Mouse (Mus musculus) C2C12 (cell line): Measurements from ENCODE around the gene Gucy2d. TPM values are rescaled to one million over a fixed set of nuclear protein-coding genes. Genes with fewer than 3 reads are reported as not detected.
A peak's percentile ranks its signal among the peaks of the same experiment; 100 is the strongest.

Experiments used
- H3K27me3 ChIP-seq: one replicate; pipeline ENCODE4 v1.6.1; 2011; ENCODE audit not compliant: control insufficient read depth, insufficient read depth, insufficient read length
- H3K36me3 ChIP-seq: one replicate; pipeline ENCODE4 v1.6.1; 2011; ENCODE audit not compliant: control insufficient read depth, insufficient read depth
- H3K4me3 ChIP-seq: one replicate; pipeline ENCODE4 v1.5.1; 2011; ENCODE audit warnings: mild to moderate bottlenecking, control low read depth; ENCODE audit not compliant: poor library complexity, insufficient read depth, severe bottlenecking
- H3K79me2 ChIP-seq: one replicate; pipeline ENCODE4 v1.6.1; 2011; ENCODE audit not compliant: control insufficient read depth, insufficient read depth
- H3K79me3 ChIP-seq: one replicate; pipeline ENCODE4 v1.6.1; 2011; ENCODE audit warnings: low read depth, control low read depth
- H3ac ChIP-seq: one replicate; pipeline ENCODE3; 2011; ENCODE audit warnings: low read depth; ENCODE audit not compliant: control insufficient read depth, insufficient read length
- CEBPB ChIP-seq: IDR thresholded peaks from one replicate; pipeline ENCODE4 v1.6.1; 2011; ENCODE audit warnings: low read depth, mild to moderate bottlenecking, control low read depth, moderate library complexity
- CTCF ChIP-seq: IDR thresholded peaks from one replicate; pipeline ENCODE4 v1.5.1; 2011; ENCODE audit not compliant: control insufficient read depth, insufficient read depth, insufficient read length
- FOSL1 ChIP-seq: IDR thresholded peaks from one replicate; pipeline ENCODE4 v1.8.0; 2011; ENCODE audit warnings: mild to moderate bottlenecking, low read length; ENCODE audit not compliant: poor library complexity, insufficient read depth, severe bottlenecking
- MAX ChIP-seq: IDR thresholded peaks from one replicate; pipeline ENCODE4 v1.6.1; 2011; ENCODE audit warnings: mild to moderate bottlenecking, control low read depth
- MYOD1 ChIP-seq: IDR thresholded peaks from one replicate; pipeline ENCODE4 v1.6.1; 2011; ENCODE audit warnings: low read depth; ENCODE audit not compliant: control insufficient read depth, insufficient read length
- MYOG ChIP-seq: IDR thresholded peaks from one replicate; pipeline ENCODE4 v1.6.1; 2011; ENCODE audit not compliant: control insufficient read depth, insufficient read length; ENCODE audit errors: extremely low read depth
- USF1 ChIP-seq: IDR thresholded peaks from one replicate; pipeline ENCODE4 v1.6.1; 2011; ENCODE audit warnings: low read depth, mild to moderate bottlenecking, control low read depth, moderate library complexity
- polyA plus RNA-seq: library from polyadenylated mRNA; unstranded; fragments of >200 nt; fragmentation: generic; extraction: Trizol; gene quantifications from one replicate; pipeline ENCODE4 v1.2.1, GENCODE M21; 2012; ENCODE audit warnings: missing spikeins

Gene Gucy2d
- polyA plus RNA-seq, 1 experiment = not detected

- TF ChIP-seq CEBPB = no peak
- TF ChIP-seq MYOG = no peak
- TF ChIP-seq FOSL1 = no peak
- TF ChIP-seq CTCF = no peak
- Histone ChIP-seq H3ac (no peak overlapping the region), H3K27me3 (peaks cover 6% of the 10 kb centered on the region), H3K36me3 (no peaks in the 10 kb centered on the region), H3K79me3 (no peaks in the 10 kb centered on the region), H3K79me2 (no peaks in the 10 kb centered on the region), H3K4me3 (no peak overlapping the region)
These were observed 10.6 kb upstream of the Gucy2d start for GRCm38 (mm10) chr7:98429579-98429978.

- TF ChIP-seq CEBPB = no peak
- TF ChIP-seq MYOD1 = no peak
- peak; percentile 72 for TF ChIP-seq CTCF
- no peak for TF ChIP-seq USF1
- Histone ChIP-seq H3K79me3 (no peaks in the 10 kb centered on the region), H3K79me2 (no peaks in the 10 kb centered on the region), H3K27me3 (peaks cover 9% of the 10 kb centered on the region), H3ac (no peak overlapping the region), H3K36me3 (no peaks in the 10 kb centered on the region), H3K4me3 (no peak overlapping the region)
These were observed 9.4 kb upstream of the Gucy2d start for GRCm38 (mm10) chr7:98430785-98431184.

GRCm38 (mm10) chr7:98437629-98438028 lies 2.6 kb upstream of the Gucy2d start:
- TF ChIP-seq USF1 = no peak
- no peak for TF ChIP-seq MYOD1
- no peak for TF ChIP-seq FOSL1
- TF ChIP-seq MYOG = no peak
- peak; percentile 15 for TF ChIP-seq CTCF
- TF ChIP-seq CEBPB = no peak
- Histone ChIP-seq H3K79me3 (no peaks in the 10 kb centered on the region), H3ac (no peak overlapping the region), H3K4me3 (no peak overlapping the region), H3K27me3 (peaks cover 13% of the 10 kb centered on the region), H3K79me2 (no peaks in the 10 kb centered on the region), H3K36me3 (no peaks in the 10 kb centered on the region)

- Histone ChIP-seq H3K4me3 (no peak overlapping the region), H3K36me3 (no peaks in the 10 kb centered on the region), H3ac (no peak overlapping the region), H3K79me3 (no peaks in the 10 kb centered on the region), H3K27me3 (peaks cover 8% of the 10 kb centered on the region), H3K79me2 (no peaks in the 10 kb centered on the region)
- TF ChIP-seq MYOG (no peak), FOSL1 (no peak), CEBPB (no peak), USF1 (no peak), CTCF (no peak), MAX (no peak), MYOD1 (no peak)
These were observed 6.7 kb downstream of the Gucy2d start for GRCm38 (mm10) chr7:98446873-98447272.

- Histone ChIP-seq H3K27me3 (peaks cover 15% of the 10 kb centered on the region), H3K36me3 (no peaks in the 10 kb centered on the region), H3K4me3 (no peak overlapping the region), H3K79me3 (no peaks in the 10 kb centered on the region), H3ac (no peak overlapping the region), H3K79me2 (no peaks in the 10 kb centered on the region)
- no peak for TF ChIP-seq MAX
- no peak for TF ChIP-seq MYOG
- TF ChIP-seq FOSL1 = no peak
- TF ChIP-seq MYOD1 = no peak
- TF ChIP-seq CEBPB = no peak
- TF ChIP-seq USF1 = no peak
- no peak for TF ChIP-seq CTCF
These were observed 7.5 kb downstream of the Gucy2d start for GRCm38 (mm10) chr7:98447585-98448308.

GRCm38 (mm10) chr7:98448309-98448630 lies 8.1 kb downstream of the Gucy2d start:
- Histone ChIP-seq H3K27me3 (peaks cover 20% of the 10 kb centered on the region), H3K79me2 (no peaks in the 10 kb centered on the region), H3K36me3 (no peaks in the 10 kb centered on the region), H3K79me3 (no peaks in the 10 kb centered on the region), H3K4me3 (no peak overlapping the region), H3ac (no peak overlapping the region)
- TF ChIP-seq CTCF (no peak), MAX (no peak), MYOG (no peak), MYOD1 (no peak), FOSL1 (no peak), CEBPB (no peak), USF1 (no peak)
